Mouse (Mus musculus) forebrain, embryonic 11.5 days (tissue): ENCODE data around the gene Armc9. TPM values are rescaled to one million over a fixed set of nuclear protein-coding genes. Genes with fewer than 3 reads are reported as not detected.

Experiments
- ATAC-seq: fragments of 200-750 bp; cut with Nextera tagmentation; replicated peaks from 2 replicates; pipeline ENCODE4 v1.8.0; 2017; ENCODE audit warnings: moderate TSS enrichment; ENCODE audit not compliant: low FRiP score
- DNase-seq: peaks from one replicate; pipeline ENCODE4 v3.0.0-alpha.2; 2017; ENCODE audit warnings: low spot score
- H3K27ac ChIP-seq: fragments of 300-500 bp; sonication (generic); 2 replicates; pipeline ENCODE4 v1.5.1; 2014; ENCODE audit warnings: low read depth, low read length
- H3K27me3 ChIP-seq: fragments of 300-500 bp; sonication (generic); 2 replicates; pipeline ENCODE4 v1.6.1; 2014; ENCODE audit warnings: mild to moderate bottlenecking, low read length, mixed read lengths; ENCODE audit not compliant: control insufficient read depth, insufficient read depth
- H3K36me3 ChIP-seq: fragments of 300-500 bp; sonication (generic); 2 replicates; pipeline ENCODE4 v1.6.1; 2014; ENCODE audit warnings: mild to moderate bottlenecking, low read length, moderate library complexity, mixed read lengths; ENCODE audit not compliant: control insufficient read depth, insufficient read depth
- H3K4me1 ChIP-seq: fragments of 300-500 bp; sonication (generic); replicated peaks from 2 replicates; pipeline ENCODE4 v1.6.1; 2014; ENCODE audit warnings: low read length, mixed read lengths; ENCODE audit not compliant: control insufficient read depth, insufficient read depth
- H3K4me2 ChIP-seq: fragments of 300-500 bp; sonication (generic); 2 replicates; pipeline ENCODE4 v1.6.1; 2014; ENCODE audit warnings: low read depth, mild to moderate bottlenecking, low read length, moderate library complexity, mixed read lengths; ENCODE audit not compliant: severe bottlenecking
- H3K4me3 ChIP-seq: fragments of 300-500 bp; sonication (generic); 2 replicates; pipeline ENCODE4 v1.5.1; 2014; ENCODE audit warnings: low read depth, low read length
- H3K9ac ChIP-seq: fragments of 300-500 bp; sonication (generic); 2 replicates; pipeline ENCODE4 v1.6.1; 2014; ENCODE audit warnings: low read length
- H3K9me3 ChIP-seq: fragments of 300-500 bp; sonication (generic); 2 replicates; pipeline ENCODE4 v1.6.1; 2016; ENCODE audit warnings: low read length, mixed read lengths; ENCODE audit not compliant: control insufficient read depth
- WGBS: fragments of 180-500 bp; shearing (Covaris S2); extraction: QIAGEN DNeasy Blood & Tissue Kit; methylation state at CpG from one replicate; pipeline ENCODE4 v1.1.7; 2014; 5-methylcytosine and 5-hydroxymethylcytosine counted together
- polyA plus RNA-seq: library from polyadenylated mRNA; unstranded; fragments of >200 nt; fragmentation: Nextera tagmentation; extraction: Ambion mirVana; gene quantifications from 2 replicates; pipeline ENCODE4 v1.2.1, GENCODE M21; 2014

Armc9 gene
- polyA plus RNA-seq, 1 experiment from 2014 or later: 41.9 TPM

- Histone ChIP-seq H3K27me3 (no peaks in the 10 kb centered on the region), H3K9ac (no peak overlapping the region), H3K27ac (no peak overlapping the region), H3K4me2 (no peak overlapping the region), H3K9me3 (no peaks in the 10 kb centered on the region), H3K4me3 (no peak overlapping the region), H3K4me1 (no peaks in the 10 kb centered on the region), H3K36me3 (no peaks in the 10 kb centered on the region)
- 84% methylated on average over 5 of the region's 5 CpGs for WGBS
- ATAC-seq (no peak), DNase-seq (no peak)
Measured at GRCm38 (mm10) chr1:86182004-86182709, 27.6 kb downstream of the Armc9 start.

GRCm38 (mm10) chr1:86183577-86184263, 29.1 kb downstream of the Armc9 start:
- Histone ChIP-seq H3K4me3 (no peak overlapping the region), H3K4me2 (no peak overlapping the region), H3K9ac (no peak overlapping the region), H3K36me3 (no peaks in the 10 kb centered on the region), H3K4me1 (no peaks in the 10 kb centered on the region), H3K27ac (no peak overlapping the region), H3K27me3 (no peaks in the 10 kb centered on the region), H3K9me3 (no peaks in the 10 kb centered on the region)
- 88% methylated on average over 4 of the region's 4 CpGs for WGBS
- ATAC-seq (no peak), DNase-seq (no peak)

- Histone ChIP-seq H3K36me3 (no peaks in the 10 kb centered on the region), H3K27ac (no peak overlapping the region), H3K9me3 (no peaks in the 10 kb centered on the region), H3K4me3 (no peak overlapping the region), H3K9ac (no peak overlapping the region), H3K27me3 (no peaks in the 10 kb centered on the region), H3K4me2 (no peak overlapping the region), H3K4me1 (no peaks in the 10 kb centered on the region)
- no peak for ATAC-seq
- no peak for DNase-seq
- 87% methylated on average over 7 of the region's 7 CpGs for WGBS
Measured at GRCm38 (mm10) chr1:86186762-86187161, 32.2 kb downstream of the Armc9 start.

- H3K4me3 ChIP-seq: no peak overlapping the region
- no peaks in the 10 kb centered on the region for H3K9me3 ChIP-seq
- H3K4me2 ChIP-seq: no peak overlapping the region
- 67% methylated on average over 2 of the region's 2 CpGs for WGBS
- ATAC-seq (no peak), DNase-seq (no peak)
- no peak overlapping the region for H3K9ac ChIP-seq
- H3K4me1 ChIP-seq: no peaks in the 10 kb centered on the region
- no peak overlapping the region for H3K27ac ChIP-seq
- H3K36me3 ChIP-seq: no peaks in the 10 kb centered on the region
- H3K27me3 ChIP-seq: no peaks in the 10 kb centered on the region
Measured at GRCm38 (mm10) chr1:86187856-86188255, 33.3 kb downstream of the Armc9 start.

- Histone ChIP-seq H3K4me3 (no peak overlapping the region), H3K9me3 (no peaks in the 10 kb centered on the region), H3K27ac (no peak overlapping the region), H3K9ac (no peak overlapping the region), H3K4me2 (no peak overlapping the region), H3K4me1 (no peaks in the 10 kb centered on the region), H3K27me3 (no peaks in the 10 kb centered on the region), H3K36me3 (no peaks in the 10 kb centered on the region)
- 83% methylated on average over 2 of the region's 2 CpGs for WGBS
- no peak for DNase-seq
- no peak for ATAC-seq
Measured at GRCm38 (mm10) chr1:86188271-86188670, 33.7 kb downstream of the Armc9 start.

- Histone ChIP-seq H3K27me3 (no peaks in the 10 kb centered on the region), H3K9me3 (no peaks in the 10 kb centered on the region), H3K27ac (no peak overlapping the region), H3K4me1 (no peaks in the 10 kb centered on the region), H3K36me3 (no peaks in the 10 kb centered on the region), H3K4me3 (no peak overlapping the region), H3K9ac (no peak overlapping the region), H3K4me2 (no peak overlapping the region)
- DNase-seq: no peak
- 77% methylated on average over 6 of the region's 6 CpGs for WGBS
- ATAC-seq: no peak
Measured at GRCm38 (mm10) chr1:86189034-86189702, 34.6 kb downstream of the Armc9 start.

- ATAC-seq (no peak), DNase-seq (no peak)
- Histone ChIP-seq H3K4me2 (no peak overlapping the region), H3K27me3 (no peaks in the 10 kb centered on the region), H3K4me1 (no peaks in the 10 kb centered on the region), H3K36me3 (no peaks in the 10 kb centered on the region; the same call in 1 of the 2 replicates), H3K4me3 (no peak overlapping the region), H3K9ac (no peak overlapping the region), H3K27ac (no peak overlapping the region), H3K9me3 (no peaks in the 10 kb centered on the region)
- 89% methylated on average over 6 of the region's 6 CpGs for WGBS
Measured at GRCm38 (mm10) chr1:86190843-86191242, 36.3 kb downstream of the Armc9 start.

GRCm38 (mm10) chr1:86194044-86194443, 39.5 kb downstream of the Armc9 start:
- DNase-seq (no peak), ATAC-seq (no peak)
- no peak overlapping the region for H3K9ac ChIP-seq
- no peak overlapping the region for H3K27ac ChIP-seq
- H3K9me3 ChIP-seq: no peaks in the 10 kb centered on the region
- no peaks in the 10 kb centered on the region; the same call in 1 of the 2 replicates for H3K36me3 ChIP-seq
- WGBS: 86% methylated on average over 7 of the region's 7 CpGs
- no peaks in the 10 kb centered on the region for H3K4me1 ChIP-seq
- H3K4me2 ChIP-seq: no peak overlapping the region
- H3K4me3 ChIP-seq: no peak overlapping the region
- no peaks in the 10 kb centered on the region for H3K27me3 ChIP-seq
